Mouse (Mus musculus): ENCODE measurements at regions not wholly inside any gene's neighbourhood (a gene's known extent, or its start where the extent isn't known, plus 50 kb on each side); places are given as distances from the start of the nearest gene placed in this dataset.

DNA sequence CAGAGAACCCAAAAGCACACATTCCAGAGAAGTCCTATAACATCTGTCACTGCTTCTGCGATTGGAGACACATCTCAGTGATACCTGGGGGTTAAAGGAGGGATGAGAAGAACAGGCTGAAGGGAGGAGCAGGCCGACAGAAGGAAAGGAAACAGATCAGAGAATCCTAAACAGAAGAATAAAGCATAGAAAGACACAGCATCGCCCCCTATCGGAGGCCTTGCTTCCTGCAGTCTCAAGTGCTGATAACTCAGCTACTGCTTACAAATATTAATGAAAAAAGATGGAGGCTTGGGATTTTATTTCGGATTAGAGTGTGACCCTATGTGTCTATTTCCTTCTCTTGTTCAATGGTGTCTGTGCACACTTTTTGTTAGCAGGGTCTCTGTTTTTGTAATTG, 255.6 kb upstream of the Gm5148 start:
- Histone ChIP-seq H3K4me3 (no peak overlapping the region), H3K36me3 (no peaks in the 10 kb centered on the region)

DNA sequence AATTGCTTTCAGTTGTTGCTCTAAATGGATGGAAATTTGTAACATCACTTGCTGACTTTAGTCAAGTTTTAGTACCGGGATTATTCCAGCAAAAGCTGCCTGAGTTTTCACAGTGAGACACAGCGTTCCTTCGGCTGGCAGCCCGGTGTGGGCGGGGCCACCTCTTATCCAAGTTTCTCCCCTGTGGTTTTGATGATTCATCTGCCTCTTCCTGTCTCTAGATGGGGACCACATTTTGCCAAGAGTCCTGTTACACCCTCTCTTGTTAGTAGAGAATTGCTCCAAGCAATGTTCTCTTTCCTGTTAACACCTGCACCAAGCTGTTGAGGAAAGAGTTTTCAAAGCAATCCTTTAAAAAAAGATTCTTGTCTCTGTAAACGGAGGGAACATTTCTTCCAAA, 254.2 kb upstream of the Gm5148 start:
- no peak overlapping the region for H3K4me3 ChIP-seq
- peaks cover 27% of the 10 kb centered on the region for H3K4me1 ChIP-seq (replicated peaks)
- peaks cover 17% of the 10 kb centered on the region for H3K27me3 ChIP-seq (ENCODE audit: insufficient read depth, poor library complexity, severe bottlenecking)
- 38% methylated on average over 6 of the region's 6 CpGs for WGBS
- no peak overlapping the region for H3K27ac ChIP-seq
- H3K9me3 ChIP-seq = no peaks in the 10 kb centered on the region
- DNase-seq (ENCODE audit: low spot score) = no peak
- H3K36me3 ChIP-seq = no peaks in the 10 kb centered on the region

More for the DNA sequence above, 255.6 kb upstream of the Gm5148 start:
- no peak for DNase-seq (ENCODE audit: low spot score)
- 56% methylated on average over 5 of the region's 5 CpGs for WGBS
- Histone ChIP-seq H3K27ac (no peak overlapping the region), H3K4me1 (replicated peaks) (peaks cover 27% of the 10 kb centered on the region), H3K27me3 (ENCODE audit: insufficient read depth, poor library complexity, severe bottlenecking) (peaks cover 26% of the 10 kb centered on the region), H3K9me3 (no peaks in the 10 kb centered on the region)

DNA sequence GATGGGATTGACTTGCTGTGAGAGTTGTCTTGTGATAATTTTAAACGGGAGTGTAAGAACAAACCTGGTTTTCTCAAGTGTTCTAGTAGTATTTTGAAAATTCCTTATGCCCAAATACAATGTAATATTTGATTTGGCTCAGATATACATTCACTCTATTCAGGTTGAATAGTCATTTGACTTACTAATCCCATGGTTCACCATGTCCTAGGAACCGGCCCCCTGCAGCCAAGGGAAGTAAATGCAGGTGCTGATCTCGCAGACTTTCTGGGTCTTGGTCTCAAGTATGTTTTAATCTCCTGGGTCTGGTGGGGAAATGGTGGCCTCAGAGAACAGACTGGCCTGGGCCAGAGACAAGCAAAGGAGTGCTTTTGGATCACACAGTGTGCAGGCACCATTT, 253.2 kb upstream of the Gm5148 start:
- Histone ChIP-seq H3K9me3 (no peaks in the 10 kb centered on the region), H3K27ac (no peak overlapping the region), H3K27me3 (ENCODE audit: insufficient read depth, poor library complexity, severe bottlenecking) (0 out of 2 replicates have a peak, but pooled peaks cover 8% of the 10 kb centered on the region), H3K4me3 (no peak overlapping the region), H3K36me3 (no peaks in the 10 kb centered on the region), H3K4me1 (replicated peaks) (peaks cover 27% of the 10 kb centered on the region)
- DNase-seq (ENCODE audit: low spot score) = no peak
- 73% methylated on average over 3 of the region's 3 CpGs for WGBS

- peak; percentile 29 for DNase-seq (ENCODE audit: low spot score)
- H3K9me3 ChIP-seq = no peaks in the 10 kb centered on the region
- peaks cover 19% of the 10 kb centered on the region for H3K4me1 ChIP-seq (replicated peaks)
- no peak overlapping the region for H3K27ac ChIP-seq
- no peaks in the 10 kb centered on the region for H3K36me3 ChIP-seq
- 0 out of 2 replicates have a peak, but pooled peaks cover 8% of the 10 kb centered on the region for H3K27me3 ChIP-seq (ENCODE audit: insufficient read depth, poor library complexity, severe bottlenecking)
- 46% methylated on average over 13 of the region's 13 CpGs for WGBS
- no peak overlapping the region for H3K4me3 ChIP-seq
Measured at GRCm38 (mm10) chr3:37976566-37976965, 252.3 kb upstream of the Gm5148 start.

DNA sequence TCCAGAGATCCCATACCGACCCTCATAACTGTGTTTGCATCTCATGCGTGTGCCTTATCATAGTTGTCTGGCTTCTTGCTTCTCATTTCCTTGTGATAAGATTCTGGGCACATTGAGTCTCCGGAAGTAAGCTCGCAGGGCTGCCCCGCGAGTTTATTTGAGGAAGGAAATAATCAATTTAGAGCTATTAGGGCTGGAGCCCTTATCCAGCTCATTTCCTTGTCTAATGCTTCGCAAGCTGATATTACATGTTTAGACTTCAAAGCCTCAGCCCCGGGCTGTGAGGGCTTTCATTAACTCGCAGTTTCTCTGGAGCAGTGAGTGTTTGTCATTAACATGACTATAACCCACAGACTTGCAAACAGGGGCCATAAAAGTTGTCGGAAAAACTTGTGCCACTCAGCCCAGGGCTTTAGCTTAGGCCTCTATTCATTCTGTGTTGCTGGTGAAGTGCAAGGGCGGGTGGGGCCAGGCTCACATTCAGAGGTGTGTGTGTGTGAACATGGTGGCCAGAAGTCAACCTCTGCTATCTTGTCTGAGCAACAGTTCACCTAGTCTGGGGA, 251.0 kb upstream of the Gm5148 start:
- H3K27me3 ChIP-seq (ENCODE audit: insufficient read depth, poor library complexity, severe bottlenecking) = 0 out of 2 replicates have a peak, but pooled peaks cover 8% of the 10 kb centered on the region
- no peaks in the 10 kb centered on the region for H3K9me3 ChIP-seq
- no peak overlapping the region for H3K4me3 ChIP-seq
- no peaks in the 10 kb centered on the region for H3K36me3 ChIP-seq
- no peak for DNase-seq (ENCODE audit: low spot score)
- 58% methylated on average over 11 of the region's 11 CpGs for WGBS
- H3K4me1 ChIP-seq (replicated peaks) = peaks cover 16% of the 10 kb centered on the region
- no peak overlapping the region for H3K27ac ChIP-seq

DNA sequence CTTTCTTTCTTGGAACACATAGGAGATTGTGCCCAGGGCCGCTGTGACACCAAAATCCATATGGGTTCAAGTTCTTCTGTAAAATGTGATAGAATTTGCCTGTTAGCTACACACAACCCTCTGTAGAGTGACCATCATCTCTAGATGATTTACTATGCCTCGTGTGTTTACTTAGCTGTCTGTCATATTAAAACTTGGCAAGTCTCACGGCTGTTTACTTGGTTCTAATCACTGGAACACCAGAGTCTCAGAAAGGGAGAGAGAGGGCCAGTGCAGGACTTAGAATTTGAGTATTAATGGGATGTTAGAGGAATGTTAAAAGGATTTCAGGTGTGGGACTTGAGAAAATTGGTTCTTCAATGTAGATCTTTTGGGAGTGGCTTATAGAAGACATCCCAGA, 248.6 kb upstream of the Gm5148 start:
- no peaks in the 10 kb centered on the region for H3K9me3 ChIP-seq
- no peaks in the 10 kb centered on the region for H3K36me3 ChIP-seq
- 77% methylated on average over 3 of the region's 3 CpGs for WGBS
- no peak overlapping the region for H3K27ac ChIP-seq
- H3K4me3 ChIP-seq = no peak overlapping the region
- DNase-seq (ENCODE audit: low spot score) = no peak
- 0 out of 2 replicates have a peak, but pooled peaks cover 8% of the 10 kb centered on the region for H3K27me3 ChIP-seq (ENCODE audit: insufficient read depth, poor library complexity, severe bottlenecking)
- peaks cover 13% of the 10 kb centered on the region for H3K4me1 ChIP-seq (replicated peaks)

DNA sequence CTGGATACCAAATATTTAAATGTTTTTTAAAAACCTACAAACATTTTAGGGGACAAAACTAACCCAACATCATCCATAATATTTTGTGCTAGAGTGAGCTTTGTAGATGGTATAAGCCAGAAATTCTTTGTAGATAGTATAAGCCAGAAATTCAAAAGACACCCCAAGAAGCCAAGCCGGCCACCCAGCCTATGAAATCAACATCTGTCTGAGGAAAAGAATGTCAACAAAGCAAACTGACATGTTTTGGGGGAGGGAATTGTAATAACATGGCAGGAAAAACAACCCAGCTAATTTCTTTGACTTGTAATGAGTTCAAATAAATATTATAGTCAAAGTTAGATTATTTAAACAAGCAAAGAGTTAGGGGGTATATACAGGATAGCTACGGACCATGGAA, 246.9 kb upstream of the Gm5148 start:
- Histone ChIP-seq H3K4me3 (no peak overlapping the region), H3K4me1 (replicated peaks) (peaks cover 8% of the 10 kb centered on the region), H3K27ac (no peak overlapping the region), H3K9me3 (no peaks in the 10 kb centered on the region), H3K36me3 (no peaks in the 10 kb centered on the region), H3K27me3 (ENCODE audit: insufficient read depth, poor library complexity, severe bottlenecking) (0 out of 2 replicates have a peak, but pooled peaks cover 3% of the 10 kb centered on the region)
- 61% methylated on average over 2 of the region's 2 CpGs for WGBS
- DNase-seq (ENCODE audit: low spot score) = no peak

DNA sequence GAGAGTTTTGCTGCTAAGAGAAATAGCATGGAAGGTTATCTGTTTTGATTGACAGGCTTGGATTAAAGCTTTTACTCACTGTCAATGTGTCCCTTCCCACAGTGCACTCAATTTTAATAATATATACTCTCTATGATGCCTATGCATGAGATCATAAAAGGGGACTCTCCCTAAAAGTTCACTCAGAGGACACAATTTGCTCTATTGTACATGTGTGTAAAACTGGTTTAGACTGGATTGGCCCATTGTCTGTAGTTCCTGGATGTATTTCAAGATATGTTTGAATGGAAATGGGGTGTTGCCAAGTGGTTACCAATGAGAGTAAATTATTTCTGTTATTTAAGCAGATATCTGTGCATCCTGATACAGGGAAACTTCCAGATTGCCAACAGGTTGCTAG, 244.4 kb upstream of the Gm5148 start:
- Histone ChIP-seq H3K4me3 (no peak overlapping the region), H3K4me1 (replicated peaks) (no peaks in the 10 kb centered on the region), H3K27me3 (ENCODE audit: insufficient read depth, poor library complexity, severe bottlenecking) (no peaks in the 10 kb centered on the region), H3K36me3 (no peaks in the 10 kb centered on the region), H3K27ac (no peak overlapping the region), H3K9me3 (no peaks in the 10 kb centered on the region)
- no peak for DNase-seq (ENCODE audit: low spot score)

- Histone ChIP-seq H3K27me3 (ENCODE audit: insufficient read depth, poor library complexity, severe bottlenecking) (no peaks in the 10 kb centered on the region), H3K4me1 (replicated peaks) (no peaks in the 10 kb centered on the region), H3K9me3 (no peaks in the 10 kb centered on the region), H3K36me3 (no peaks in the 10 kb centered on the region), H3K27ac (no peak overlapping the region), H3K4me3 (no peak overlapping the region)
- DNase-seq (ENCODE audit: low spot score) = no peak
- whole genome bisulfite sequencing = 93% methylated on average over 4 of the region's 4 CpGs
Measured at GRCm38 (mm10) chr3:37965221-37965620, 240.9 kb upstream of the Gm5148 start.

DNA sequence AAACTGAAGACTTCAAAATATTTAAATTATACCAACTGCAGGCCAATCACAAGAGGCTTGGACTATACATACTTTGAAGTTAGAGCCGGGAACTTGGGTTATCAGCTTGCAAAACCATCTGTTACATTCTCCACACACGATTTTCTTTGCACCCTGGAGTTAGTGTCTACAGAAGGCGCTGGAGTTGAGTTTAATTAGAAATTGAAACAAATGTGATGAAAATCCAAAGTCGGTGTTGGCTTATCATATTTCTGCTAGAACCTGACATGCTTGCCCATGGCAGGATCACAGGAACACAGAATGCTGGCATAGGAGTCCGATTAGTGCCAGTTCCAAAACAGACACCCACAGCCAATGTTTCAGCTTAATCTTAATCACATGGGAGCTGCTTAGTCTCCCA, 239.8 kb upstream of the Gm5148 start:
- WGBS = 87% methylated on average over 5 of the region's 5 CpGs
- Histone ChIP-seq H3K27ac (no peak overlapping the region), H3K4me1 (replicated peaks) (no peaks in the 10 kb centered on the region), H3K4me3 (no peak overlapping the region), H3K36me3 (no peaks in the 10 kb centered on the region), H3K9me3 (no peaks in the 10 kb centered on the region), H3K27me3 (ENCODE audit: insufficient read depth, poor library complexity, severe bottlenecking) (no peaks in the 10 kb centered on the region)
- no peak for DNase-seq (ENCODE audit: low spot score)

- Histone ChIP-seq H3K4me3 (no peak overlapping the region), H3K36me3 (no peaks in the 10 kb centered on the region), H3K27me3 (ENCODE audit: insufficient read depth, poor library complexity, severe bottlenecking) (no peaks in the 10 kb centered on the region), H3K9me3 (no peaks in the 10 kb centered on the region), H3K4me1 (replicated peaks) (0 out of 2 replicates have a peak, but pooled peaks cover 2% of the 10 kb centered on the region), H3K27ac (no peak overlapping the region)
- 90% methylated on average over 8 of the region's 8 CpGs for WGBS
- no peak for DNase-seq (ENCODE audit: low spot score)
Measured at GRCm38 (mm10) chr3:37962811-37963210, 238.5 kb upstream of the Gm5148 start.

- no peak overlapping the region for H3K27ac ChIP-seq
- 86% methylated on average over 12 of the region's 12 CpGs for WGBS
- DNase-seq (ENCODE audit: low spot score) = no peak
Measured at GRCm38 (mm10) chr3:37962043-37962810, 237.9 kb upstream of the Gm5148 start.

GRCm38 (mm10) chr3:37958361-37958978, 234.2 kb upstream of the Gm5148 start:
- 0 out of 2 replicates have a peak, but pooled peaks cover 3% of the 10 kb centered on the region for H3K4me1 ChIP-seq (replicated peaks)
- DNase-seq (ENCODE audit: low spot score) = no peak
- no peaks in the 10 kb centered on the region for H3K9me3 ChIP-seq
- no peak overlapping the region for H3K27ac ChIP-seq
- no peaks in the 10 kb centered on the region for H3K27me3 ChIP-seq (ENCODE audit: insufficient read depth, poor library complexity, severe bottlenecking)
- 67% methylated on average over 6 of the region's 6 CpGs for WGBS
- no peak overlapping the region for H3K4me3 ChIP-seq
- no peaks in the 10 kb centered on the region for H3K36me3 ChIP-seq

More at GRCm38 (mm10) chr3:37962043-37962810, 237.9 kb upstream of the Gm5148 start:
- H3K36me3 ChIP-seq = no peaks in the 10 kb centered on the region
- no peak overlapping the region for H3K4me3 ChIP-seq
- H3K4me1 ChIP-seq (replicated peaks) = 0 out of 2 replicates have a peak, but pooled peaks cover 3% of the 10 kb centered on the region
- no peaks in the 10 kb centered on the region for H3K27me3 ChIP-seq (ENCODE audit: insufficient read depth, poor library complexity, severe bottlenecking)
- no peaks in the 10 kb centered on the region for H3K9me3 ChIP-seq
